8 mouse cellular contexts compared by ENCODE assay signal in genomic region chr2:83725796-83726195, GRCm38 (mm10). TPM values are rescaled to one million over a fixed set of nuclear protein-coding genes. Genes with fewer than 3 reads are reported as not detected.
A peak's percentile ranks its signal among the peaks of the same experiment; 100 is the strongest.
DNase-seq lines count a peak whose midpoint lies in the region; ATAC-seq and TF ChIP-seq lines count a peak whose summit lies in the region.

No protein-coding gene starts in this region.

- no peak for TF ChIP-seq EP300 in stomach, postnatal 0 days (optimal IDR thresholded peaks at IDR 0.05)

- peak; percentile 30 for DNase-seq in CD4-positive, CD25-positive, alpha-beta regulatory T cell, adult 2 months (ENCODE audit: low read depth, low spot score)
- no peak for DNase-seq in stomach, postnatal 0 days (ENCODE audit: low spot score)
- no peak for DNase-seq in cerebellum, postnatal 36 days
- DNase-seq in adrenal gland, postnatal 14 days, result no peak

- H3K27ac ChIP-seq in limb, embryonic 15.5 days, result no peak overlapping the region
- H3K27ac ChIP-seq in stomach, postnatal 0 days (replicated peaks), result peak overlapping the region; percentile 45; the same call in 1 of the 2 replicates

- no peaks in the 10 kb centered on the region for H3K9me3 ChIP-seq in megakaryocyte, embryonic 14.5 days
- H3K9me3 ChIP-seq in limb, embryonic 15.5 days, result no peaks in the 10 kb centered on the region
- H3K9me3 ChIP-seq in stomach, postnatal 0 days (ENCODE audit: control insufficient read depth, low read length), result no peaks in the 10 kb centered on the region

- TF ChIP-seq CTCF in stomach, postnatal 0 days (IDR thresholded peaks at IDR 0.05; ENCODE audit: low read depth), result no peak

- no peaks in the 10 kb centered on the region for H3K27me3 ChIP-seq in megakaryocyte, embryonic 14.5 days (replicated peaks)
- H3K27me3 ChIP-seq in limb, embryonic 15.5 days, result no peaks in the 10 kb centered on the region
- no peaks in the 10 kb centered on the region for H3K27me3 ChIP-seq in stomach, postnatal 0 days (ENCODE audit: control insufficient read depth, insufficient read depth, low read length)

- H3K4me2 ChIP-seq in limb, embryonic 15.5 days, result peak overlapping the region; percentile 68
- H3K4me2 ChIP-seq in stomach, postnatal 0 days (replicated peaks; ENCODE audit: low read depth), result peak overlapping the region; percentile 79

- peaks cover 65% of the 10 kb centered on the region for H3K4me1 ChIP-seq in megakaryocyte, embryonic 14.5 days
- peaks cover 19% of the 10 kb centered on the region; the same call in 1 of the 2 replicates for H3K4me1 ChIP-seq in limb, embryonic 15.5 days
- peaks cover 15% of the 10 kb centered on the region for H3K4me1 ChIP-seq in stomach, postnatal 0 days (replicated peaks; ENCODE audit: control insufficient read depth, insufficient read depth)

- H3K4me3 ChIP-seq in megakaryocyte, embryonic 14.5 days (replicated peaks), result peak overlapping the region; percentile 95
- peak overlapping the region; percentile 84 for H3K4me3 ChIP-seq in limb, embryonic 15.5 days
- peak overlapping the region; percentile 95 for H3K4me3 ChIP-seq in stomach, postnatal 0 days (ENCODE audit: low read depth, low read length)

- no peak overlapping the region for H3K9ac ChIP-seq in limb, embryonic 15.5 days
- H3K9ac ChIP-seq in stomach, postnatal 0 days (ENCODE audit: low read length), result peak overlapping the region; percentile 96

- no peak for ATAC-seq in CD4-positive, CD25-positive, alpha-beta regulatory T cell, adult 4 months
- ATAC-seq in megakaryocyte, adult 5-6 weeks (ENCODE audit: poor library complexity, severe bottlenecking), result no peak
- no peak for ATAC-seq in limb, embryonic 15.5 days (ENCODE audit: insufficient number of reproducible peaks, low FRiP score, low TSS enrichment, low read depth)
- ATAC-seq in stomach, postnatal 0 days (ENCODE audit: low FRiP score, low TSS enrichment), result no peak

- H3K36me3 ChIP-seq in megakaryocyte, embryonic 14.5 days (replicated peaks; ENCODE audit: low read length), result peaks cover 14% of the 10 kb centered on the region
- no peaks in the 10 kb centered on the region for H3K36me3 ChIP-seq in limb, embryonic 15.5 days
- no peaks in the 10 kb centered on the region for H3K36me3 ChIP-seq in stomach, postnatal 0 days (ENCODE audit: control insufficient read depth, insufficient read depth, low read length)

- WGBS in limb, embryonic 15.5 days, result 56% methylated on average over 4 of the region's 4 CpGs
- WGBS in stomach, postnatal 0 days, result 51% methylated on average over 4 of the region's 4 CpGs

RNA-seq across cellular contexts. Expression of gene Itgav, which starts 1.6 kb away (rescaled TPM):
- 10 to 100 TPM; 46.8 to 71.6 TPM for polyA plus RNA-seq in CD4-positive, CD25-positive, alpha-beta regulatory T cell, adult 4 months (2017; shearing (Covaris generic))
- polyA plus RNA-seq in megakaryocyte, embryonic 14.5 days (2012; ENCODE audit: insufficient read depth, low replicate concordance), result 7.1 and 10.6 TPM in 2 replicates
- 36.2 and 37.9 TPM in 2 replicates for total RNA-seq in megakaryocyte, adult 5-6 weeks (2015)
- total RNA-seq in megakaryocyte, adult 5-6 weeks (2017), result 23.8 and 51.5 TPM in 2 replicates
- 62.8 and 70.7 TPM in 2 replicates for polyA plus RNA-seq in limb, embryonic 15.5 days (2015; fragmentation: Nextera tagmentation; extraction: Ambion mirVana)
- 69.8 and 74.3 TPM in 2 replicates for polyA plus RNA-seq in stomach, postnatal 0 days (2015; fragmentation: Nextera tagmentation; extraction: Ambion mirVana)
- 73.3 and 77.0 TPM in 2 replicates for total RNA-seq in adrenal gland, postnatal 14 days (2021)
